Mouse (Mus musculus) ES-E14 (cell line): Measurements from ENCODE around the gene Shq1.

Experiments used
- HCFC1 ChIP-seq: IDR thresholded peaks from 2 replicates; pipeline ENCODE4 v1.6.1; 2012; ENCODE audit warnings: low read length, inconsistent platforms, borderline replicate concordance; ENCODE audit not compliant: insufficient read depth
- ZNF384 ChIP-seq: IDR thresholded peaks from 2 replicates; pipeline ENCODE4 v1.6.1; 2012; ENCODE audit warnings: low read depth, low read length, inconsistent platforms

DNA sequence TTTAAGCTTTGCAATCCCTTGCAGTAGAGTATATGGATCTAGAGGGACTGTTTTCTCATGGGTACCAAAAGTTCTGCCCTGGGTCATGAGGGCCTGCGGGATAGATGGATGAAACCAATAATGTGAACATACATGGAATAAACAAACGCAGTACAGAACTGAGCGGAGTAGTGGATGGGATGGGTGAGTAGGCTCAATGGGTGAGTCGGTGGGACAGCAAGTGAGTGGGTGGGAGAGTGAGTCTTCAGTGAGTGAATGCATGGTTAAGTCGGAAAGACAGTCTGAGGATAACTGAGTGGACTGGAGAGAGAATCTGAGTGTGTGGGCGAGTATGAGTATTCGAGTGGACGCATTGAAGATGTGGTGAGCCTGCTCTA lies 33.2 kb upstream of the Shq1 start:
- TF ChIP-seq ZNF384 (no peak), HCFC1 (no peak)
